Mouse (Mus musculus): Measurements from ENCODE around the gene Trim41. TPM values are rescaled to one million over a fixed set of nuclear protein-coding genes. Genes with fewer than 3 reads are reported as not detected.
"Not testable (repeated sequence)": the region's sequence is repeated elsewhere in the genome, so short reads cannot be mapped to it uniquely, and the experiment has no call there.

The Trim41 gene
- total RNA-seq, 1 experiment = 47.8 TPM

DNA sequence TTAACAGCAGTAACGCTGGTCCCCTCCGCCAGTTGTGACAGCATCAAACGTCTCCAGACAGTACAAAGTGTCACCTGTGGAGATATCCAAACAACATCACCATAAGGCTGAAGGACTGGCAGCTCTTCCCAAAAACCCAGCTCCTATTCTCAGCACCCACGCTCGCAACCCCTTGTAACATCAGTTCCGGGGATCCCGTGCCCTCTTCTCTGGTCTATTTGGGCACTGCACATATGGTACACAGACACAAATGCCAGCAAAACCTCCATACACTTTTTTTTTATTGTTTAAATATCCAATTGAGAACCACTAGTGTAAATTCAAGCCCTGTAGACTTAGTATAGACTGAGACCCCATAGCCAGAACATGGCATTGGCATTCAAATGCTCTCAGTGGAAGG, 21.9 kb downstream of the Trim41 start:
- Histone ChIP-seq H3K27ac (ENCODE audit: insufficient read depth, low read depth, low read length, poor library complexity, severe bottlenecking) (no peak overlapping the region), H3K36me3 (ENCODE audit: control insufficient read depth, insufficient read depth, low read length, poor library complexity, severe bottlenecking) (peaks cover 2% of the 10 kb centered on the region; the same call in 1 of the 2 replicates), H3K9me3 (ENCODE audit: control insufficient read depth, insufficient read depth, low read depth, low read length) (no peaks in the 10 kb centered on the region), H3K4me1 (ENCODE audit: control insufficient read depth in 2 of 2, insufficient read depth in 2 of 2, low read length in 2 of 2, poor library complexity in 1 of 2) (peaks cover 3 to 4% of the 10 kb centered on the region in 2 experiments; a peak in 2 of 4 replicates), H3K4me3 (ENCODE audit: insufficient read depth in 1 of 2, low read depth in 1 of 2, low read length in 2 of 2, poor library complexity in 1 of 2, severe bottlenecking in 1 of 2) (no peak overlapping the region), H3K9ac (ENCODE audit: insufficient read depth, low read depth, low read length, poor library complexity, severe bottlenecking) (no peak overlapping the region)
- TF ChIP-seq HCFC1 (IDR thresholded peaks at IDR 0.05; ENCODE audit: borderline replicate concordance, insufficient read depth, low read length) = no peak
- no peak for TF ChIP-seq ZC3H11A (IDR thresholded peaks at IDR 0.05; ENCODE audit: borderline replicate concordance, low read depth, low read length)
- no peak for TF ChIP-seq ZNF384 (IDR thresholded peaks at IDR 0.05; ENCODE audit: low read depth, low read length)
- no peak for TF ChIP-seq MAFK (IDR thresholded peaks at IDR 0.05; ENCODE audit: insufficient read depth, low read depth, low read length)
- TF ChIP-seq CHD2 (IDR thresholded peaks at IDR 0.05; ENCODE audit: low read depth, low read length) = no peak
- DNase-seq (ENCODE audit: low read depth, low spot score) = no peak
- in situ Hi-C loops (cut with MboI; ENCODE audit: low sequenced_read_pairs in 2 of 2, unreplicated experiment in 2 of 2) = no loop called here

DNA sequence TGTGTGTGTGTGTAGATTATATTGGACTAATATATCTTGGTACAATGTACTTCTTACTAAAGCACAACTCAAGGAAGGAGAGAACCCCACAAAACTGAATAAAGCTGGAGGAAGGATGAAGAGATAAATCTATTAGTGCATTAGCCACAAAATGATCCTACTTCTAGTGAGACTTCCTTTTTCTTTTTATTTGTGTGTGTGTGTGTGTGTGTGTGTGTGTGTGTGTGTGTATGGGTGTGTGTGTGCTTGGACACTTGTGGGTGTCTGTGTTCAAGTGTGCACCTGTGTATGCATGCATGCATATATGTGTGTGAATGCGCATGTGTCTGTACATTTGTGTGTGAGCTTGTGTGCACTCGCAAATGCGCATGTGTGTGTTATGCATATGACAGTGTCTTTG, 24.0 kb downstream of the Trim41 start:
- Histone ChIP-seq H3K4me1 (ENCODE audit: control insufficient read depth in 2 of 2, insufficient read depth in 2 of 2, low read length in 2 of 2, poor library complexity in 1 of 2) (peaks cover 3 to 4% of the 10 kb centered on the region in 2 experiments; a peak in 2 of 4 replicates), H3K9ac (ENCODE audit: insufficient read depth, low read depth, low read length, poor library complexity, severe bottlenecking) (no peak overlapping the region), H3K36me3 (ENCODE audit: control insufficient read depth, insufficient read depth, low read length, poor library complexity, severe bottlenecking) (peaks cover 2% of the 10 kb centered on the region; the same call in 1 of the 2 replicates), H3K27ac (ENCODE audit: insufficient read depth, low read depth, low read length, poor library complexity, severe bottlenecking) (no peak overlapping the region), H3K9me3 (ENCODE audit: control insufficient read depth, insufficient read depth, low read depth, low read length) (no peaks in the 10 kb centered on the region), H3K4me3 (ENCODE audit: insufficient read depth in 1 of 2, low read depth in 1 of 2, low read length in 2 of 2, poor library complexity in 1 of 2, severe bottlenecking in 1 of 2) (no peak overlapping the region)
- in situ Hi-C loops (cut with MboI; ENCODE audit: low sequenced_read_pairs in 2 of 2, unreplicated experiment in 2 of 2) = no loop called here
- DNase-seq (ENCODE audit: low read depth, low spot score) = no peak
- TF ChIP-seq HCFC1 (IDR thresholded peaks at IDR 0.05; ENCODE audit: borderline replicate concordance, insufficient read depth, low read length) (no peak), CHD2 (IDR thresholded peaks at IDR 0.05; ENCODE audit: low read depth, low read length) (no peak), ZNF384 (IDR thresholded peaks at IDR 0.05; ENCODE audit: low read depth, low read length) (no peak), MAFK (IDR thresholded peaks at IDR 0.05; ENCODE audit: insufficient read depth, low read depth, low read length) (no peak), ZC3H11A (IDR thresholded peaks at IDR 0.05; ENCODE audit: borderline replicate concordance, low read depth, low read length) (no peak)

DNA sequence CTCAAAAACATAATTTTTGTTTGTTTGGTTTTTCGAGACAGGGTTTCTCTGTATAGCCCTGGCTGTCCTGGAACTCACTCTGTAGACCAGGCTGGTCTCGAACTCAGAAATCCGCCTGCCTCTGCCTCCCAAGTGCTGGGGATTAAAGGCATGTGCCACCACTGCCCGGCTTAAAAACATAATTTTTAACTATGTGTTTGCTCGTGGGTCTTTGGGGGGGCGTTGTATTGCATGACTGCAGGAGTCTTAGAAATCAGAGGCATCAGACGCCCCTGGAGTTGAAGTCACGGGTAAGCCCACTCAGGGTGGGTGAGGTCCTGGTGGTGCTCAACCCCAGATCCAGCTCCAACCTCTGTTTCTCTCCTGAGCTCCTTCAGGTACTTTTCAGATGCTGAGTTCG, 25.3 kb downstream of the Trim41 start:
- H3K4me1 ChIP-seq (ENCODE audit: control insufficient read depth in 2 of 2, insufficient read depth in 2 of 2, low read length in 2 of 2, poor library complexity in 1 of 2); in situ Hi-C loops (cut with MboI; ENCODE audit: low sequenced_read_pairs in 2 of 2, unreplicated experiment in 2 of 2); DNase-seq (ENCODE audit: low read depth, low spot score); H3K9ac ChIP-seq (ENCODE audit: insufficient read depth, low read depth, low read length, poor library complexity, severe bottlenecking); H3K27ac ChIP-seq (ENCODE audit: insufficient read depth, low read depth, low read length, poor library complexity, severe bottlenecking); H3K36me3 ChIP-seq (ENCODE audit: control insufficient read depth, insufficient read depth, low read length, poor library complexity, severe bottlenecking); H3K9me3 ChIP-seq (ENCODE audit: control insufficient read depth, insufficient read depth, low read depth, low read length); H3K4me3 ChIP-seq (ENCODE audit: insufficient read depth in 1 of 2, low read depth in 1 of 2, low read length in 2 of 2, poor library complexity in 1 of 2, severe bottlenecking in 1 of 2): not testable (repeated sequence)

DNA sequence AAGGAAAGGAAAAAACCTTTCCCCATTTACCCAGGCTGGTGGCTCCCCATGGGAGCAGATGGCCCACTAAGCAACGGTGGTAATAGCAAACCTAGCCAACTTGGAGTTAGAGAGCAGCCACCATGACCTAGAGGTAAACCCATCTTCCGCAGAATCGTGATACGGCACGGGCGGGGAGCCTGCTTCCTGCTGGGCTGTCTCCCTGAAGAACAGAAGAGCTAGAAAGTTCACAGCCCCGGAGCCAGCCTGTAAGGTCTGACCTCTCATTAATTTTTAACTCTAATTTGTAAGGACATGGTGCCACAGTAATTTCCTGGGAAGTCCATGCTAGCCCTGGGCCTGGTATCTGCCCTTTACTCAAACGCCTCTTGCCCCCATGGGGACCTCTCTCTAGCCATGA, 26.2 kb downstream of the Trim41 start:
- peaks cover 2% of the 10 kb centered on the region; the same call in 1 of the 2 replicates for H3K36me3 ChIP-seq (ENCODE audit: control insufficient read depth, insufficient read depth, low read length, poor library complexity, severe bottlenecking)
- H3K27ac ChIP-seq (ENCODE audit: insufficient read depth, low read depth, low read length, poor library complexity, severe bottlenecking) = 0 out of 2 replicates have a peak overlapping the region, but pooled peaks have one; percentile 6
- no peaks in the 10 kb centered on the region for H3K9me3 ChIP-seq (ENCODE audit: control insufficient read depth, insufficient read depth, low read depth, low read length)
- H3K4me1 ChIP-seq (ENCODE audit: control insufficient read depth in 2 of 2, insufficient read depth in 2 of 2, low read length in 2 of 2, poor library complexity in 1 of 2) = peaks cover 3 to 4% of the 10 kb centered on the region in 2 experiments; a peak in 2 of 4 replicates
- in situ Hi-C loops (cut with MboI; ENCODE audit: low sequenced_read_pairs in 2 of 2, unreplicated experiment in 2 of 2) = no loop called here
- no peak overlapping the region for H3K9ac ChIP-seq (ENCODE audit: insufficient read depth, low read depth, low read length, poor library complexity, severe bottlenecking)
- DNase-seq (ENCODE audit: low read depth, low spot score) = no peak
- no peak overlapping the region for H3K4me3 ChIP-seq (ENCODE audit: insufficient read depth in 1 of 2, low read depth in 1 of 2, low read length in 2 of 2, poor library complexity in 1 of 2, severe bottlenecking in 1 of 2)
- TF ChIP-seq ZC3H11A (IDR thresholded peaks at IDR 0.05; ENCODE audit: borderline replicate concordance, low read depth, low read length) (no peak), CHD2 (IDR thresholded peaks at IDR 0.05; ENCODE audit: low read depth, low read length) (no peak), HCFC1 (IDR thresholded peaks at IDR 0.05; ENCODE audit: borderline replicate concordance, insufficient read depth, low read length) (no peak), ZNF384 (IDR thresholded peaks at IDR 0.05; ENCODE audit: low read depth, low read length) (no peak), MAFK (IDR thresholded peaks at IDR 0.05; ENCODE audit: insufficient read depth, low read depth, low read length) (no peak)

Data from ES-E14 (cell line).